Comparison of ENCODE assay signal across 8 mouse cellular contexts in genomic region chr15:100762649-100763048, GRCm38 (mm10). TPM values are rescaled to one million over a fixed set of nuclear protein-coding genes. Genes with fewer than 3 reads are reported as not detected.
DNase-seq lines count a peak whose midpoint lies in the region; ATAC-seq and TF ChIP-seq lines count a peak whose summit lies in the region.

No protein-coding gene starts in this region.

- peak overlapping the region; percentile 76; the same call in 1 of the 2 replicates for H3K4me2 ChIP-seq in heart, postnatal 0 days (ENCODE audit: low read depth, low read length)
- peak overlapping the region; percentile 55 for H3K4me2 ChIP-seq in midbrain, embryonic 15.5 days

- WGBS in heart, postnatal 0 days: 56% methylated on average over 8 of the region's 8 CpGs
- WGBS in hindbrain, embryonic 10.5 days: 57% methylated on average over 8 of the region's 8 CpGs
- WGBS in midbrain, embryonic 15.5 days: 44% methylated on average over 8 of the region's 8 CpGs

- TF ChIP-seq EP300 in heart, postnatal 0 days (IDR thresholded peaks at IDR 0.05; ENCODE audit: low read depth): no peak

- no peak for DNase-seq in heart, postnatal 0 days (ENCODE audit: low spot score)
- no peak for DNase-seq in heart, postnatal 14 days
- DNase-seq in hindbrain, embryonic 10.5 days (ENCODE audit: low spot score): no peak
- DNase-seq in retina, postnatal 1 day: no peak
- no peak for DNase-seq in right cerebral cortex, postnatal 25 days
- DNase-seq in thymus, postnatal 10 days (ENCODE audit: low spot score in 2 of 2): no peak

- no peak for TF ChIP-seq CTCF in heart, postnatal 0 days (IDR thresholded peaks at IDR 0.05; ENCODE audit: low read depth)

- H3K27ac ChIP-seq in heart, postnatal 0 days (ENCODE audit: low read depth): no peak overlapping the region
- H3K27ac ChIP-seq in brown adipose tissue, adult 24 weeks (replicated peaks; ENCODE audit: low read depth, low read length): no peak overlapping the region
- H3K27ac ChIP-seq in hindbrain, embryonic 10.5 days: peak overlapping the region; percentile 91; the same call in 1 of the 2 replicates
- peak overlapping the region; percentile 87 for H3K27ac ChIP-seq in midbrain, embryonic 15.5 days

- peaks cover 75% of the 10 kb centered on the region for H3K27me3 ChIP-seq in heart, postnatal 0 days (ENCODE audit: control insufficient read depth, insufficient read depth, low read length)
- peaks cover 18% of the 10 kb centered on the region for H3K27me3 ChIP-seq in hindbrain, embryonic 10.5 days (ENCODE audit: insufficient read depth, poor library complexity, severe bottlenecking)
- no peaks in the 10 kb centered on the region for H3K27me3 ChIP-seq in midbrain, embryonic 15.5 days (replicated peaks)

- intact Hi-C loops in heart, postnatal 14 days (cut with DNase I): loop anchor here (5.0 kb wide), 1 partner anchor 280 kb away; no protein-coding TSS in a partner anchor

- no peaks in the 10 kb centered on the region for H3K36me3 ChIP-seq in heart, postnatal 0 days (replicated peaks; ENCODE audit: control insufficient read depth, insufficient read depth, low read length)
- no peaks in the 10 kb centered on the region; the same call in 1 of the 2 replicates for H3K36me3 ChIP-seq in hindbrain, embryonic 10.5 days
- H3K36me3 ChIP-seq in midbrain, embryonic 15.5 days (replicated peaks): no peaks in the 10 kb centered on the region

- H3K9me3 ChIP-seq in heart, postnatal 0 days (replicated peaks; ENCODE audit: control insufficient read depth, low read length): no peaks in the 10 kb centered on the region
- H3K9me3 ChIP-seq in hindbrain, embryonic 10.5 days: no peaks in the 10 kb centered on the region
- no peaks in the 10 kb centered on the region for H3K9me3 ChIP-seq in midbrain, embryonic 15.5 days

- no peak overlapping the region for H3K9ac ChIP-seq in heart, postnatal 0 days (replicated peaks; ENCODE audit: low read depth, low read length)
- H3K9ac ChIP-seq in midbrain, embryonic 15.5 days: peak overlapping the region; percentile 74

- H3K4me1 ChIP-seq in heart, postnatal 0 days (ENCODE audit: control insufficient read depth, insufficient read depth): 0 out of 2 replicates have a peak, but pooled peaks cover 13% of the 10 kb centered on the region
- H3K4me1 ChIP-seq in brown adipose tissue, adult 24 weeks (ENCODE audit: control insufficient read depth, insufficient read depth, insufficient read length, low read length): no peaks in the 10 kb centered on the region
- peaks cover 37% of the 10 kb centered on the region for H3K4me1 ChIP-seq in hindbrain, embryonic 10.5 days (replicated peaks)
- peaks cover 25% of the 10 kb centered on the region for H3K4me1 ChIP-seq in midbrain, embryonic 15.5 days

- no peak for ATAC-seq in heart, postnatal 0 days (ENCODE audit: insufficient read depth, low read depth)
- no peak for ATAC-seq in midbrain, embryonic 15.5 days (replicated peaks)

- no peak overlapping the region for H3K4me3 ChIP-seq in heart, postnatal 0 days (ENCODE audit: low read depth, low read length)
- peak overlapping the region; percentile 61; the same call in 1 of the 2 replicates for H3K4me3 ChIP-seq in brown adipose tissue, adult 24 weeks (ENCODE audit: insufficient read depth, low read depth, low read length)
- peak overlapping the region; percentile 79 for H3K4me3 ChIP-seq in hindbrain, embryonic 10.5 days
- peak overlapping the region; percentile 70 for H3K4me3 ChIP-seq in midbrain, embryonic 15.5 days

RNA-seq across cellular contexts. Expression of gene Slc4a8, which starts 1.1 kb away (rescaled TPM):
- total RNA-seq in heart, postnatal 0 days (2014; rRNA removed; ENCODE audit: low replicate concordance): 0.19 and 0.50 TPM in 2 replicates
- 0.38 and 0.81 TPM in 2 replicates for polyA plus RNA-seq in heart, postnatal 0 days (2015; fragmentation: Nextera tagmentation; extraction: Ambion mirVana)
- 1 to 10 TPM; 4.4 to 6.9 TPM for total RNA-seq in heart, postnatal 14 days (2021)
- polyA plus RNA-seq in brown adipose tissue, adult 24 weeks (2012; ENCODE audit: insufficient read depth, insufficient read length, missing spikeins): 0.91 and 3.2 TPM in 2 replicates
- 9.5 and 10.0 TPM in 2 replicates for polyA plus RNA-seq in hindbrain, embryonic 10.5 days (2016; fragmentation: Nextera tagmentation; extraction: Ambion mirVana)
- 28.7 and 33.0 TPM in 2 replicates for polyA plus RNA-seq in midbrain, embryonic 15.5 days (2015; fragmentation: Nextera tagmentation; extraction: Ambion mirVana)

RNA-seq across cellular contexts. Expression of gene Galnt6, which starts 33.5 kb away (rescaled TPM):
- total RNA-seq in heart, postnatal 0 days (2014; rRNA removed; ENCODE audit: low replicate concordance): 0.92 and 2.1 TPM in 2 replicates
- 0.43 and 0.46 TPM in 2 replicates for polyA plus RNA-seq in heart, postnatal 0 days (2015; fragmentation: Nextera tagmentation; extraction: Ambion mirVana)
- total RNA-seq in heart, postnatal 14 days (2021): 1 to 10 TPM; 1.5 to 1.8 TPM
- not detected in 2 replicates for polyA plus RNA-seq in brown adipose tissue, adult 24 weeks (2012; ENCODE audit: insufficient read depth, insufficient read length, missing spikeins)
- polyA plus RNA-seq in hindbrain, embryonic 10.5 days (2016; fragmentation: Nextera tagmentation; extraction: Ambion mirVana): 0.05 and 0.11 TPM in 2 replicates
- polyA plus RNA-seq in midbrain, embryonic 15.5 days (2015; fragmentation: Nextera tagmentation; extraction: Ambion mirVana): 0.11 and 0.22 TPM in 2 replicates

Comparison
In these comparisons a context has a peak if more than half of its experiments do, and no peak if none do; other contexts are left out.
1. H3K27ac ChIP-seq: peak in hindbrain, embryonic 10.5 days (single experiment) and midbrain, embryonic 15.5 days (single experiment); none in heart, postnatal 0 days (single experiment) and brown adipose tissue, adult 24 weeks (single experiment).